Mouse (Mus musculus) kidney, embryonic 15.5 days (tissue): ENCODE data around the gene Eml4. TPM values are rescaled to one million over a fixed set of nuclear protein-coding genes. Genes with fewer than 3 reads are reported as not detected.

Source experiments
- ATAC-seq: fragments of 200-750 bp; cut with Nextera tagmentation; replicated peaks from 2 replicates; pipeline ENCODE4 v1.8.0; 2017; ENCODE audit warnings: moderate TSS enrichment; ENCODE audit not compliant: low FRiP score
- H3K27ac ChIP-seq: fragments of 300-500 bp; sonication (generic); 2 replicates; pipeline ENCODE4 v1.5.1; 2015; ENCODE audit warnings: mild to moderate bottlenecking, inconsistent platforms
- H3K27me3 ChIP-seq: fragments of 300-500 bp; sonication (generic); 2 replicates; pipeline ENCODE4 v1.6.1; 2015; ENCODE audit warnings: inconsistent platforms
- H3K36me3 ChIP-seq: fragments of 300-500 bp; sonication (generic); 2 replicates; pipeline ENCODE4 v1.6.1; 2015; ENCODE audit warnings: inconsistent platforms
- H3K4me1 ChIP-seq: fragments of 300-500 bp; sonication (generic); 2 replicates; pipeline ENCODE4 v1.6.1; 2015; ENCODE audit warnings: inconsistent platforms
- H3K4me2 ChIP-seq: fragments of 300-500 bp; sonication (generic); 2 replicates; pipeline ENCODE4 v1.6.1; 2015; ENCODE audit warnings: moderate library complexity, mild to moderate bottlenecking, inconsistent platforms
- H3K4me3 ChIP-seq: fragments of 300-500 bp; sonication (generic); replicated peaks from 2 replicates; pipeline ENCODE4 v1.5.1; 2015; ENCODE audit warnings: mild to moderate bottlenecking, inconsistent platforms
- H3K9ac ChIP-seq: fragments of 300-500 bp; sonication (generic); 2 replicates; pipeline ENCODE4 v1.6.1; 2015; ENCODE audit warnings: mild to moderate bottlenecking, inconsistent platforms
- H3K9me3 ChIP-seq: fragments of 300-500 bp; sonication (generic); replicated peaks from 2 replicates; pipeline ENCODE4 v1.6.1; 2016; ENCODE audit warnings: inconsistent platforms
- WGBS: fragments of 180-500 bp; shearing (Covaris S2); methylation state at CpG from one replicate; pipeline ENCODE4 v1.1.7; 2015; ENCODE audit warnings: mixed read lengths; 5-methylcytosine and 5-hydroxymethylcytosine counted together
- polyA plus RNA-seq: library from polyadenylated mRNA; unstranded; fragments of >200 nt; fragmentation: Nextera tagmentation; extraction: Ambion mirVana; gene quantifications from 2 replicates; pipeline ENCODE4 v1.2.1, GENCODE M21; 2015

Gene Eml4
- polyA plus RNA-seq, 1 experiment from 2014 or later, result 37.3 TPM

- peak overlapping the region; percentile 53 for H3K4me2 ChIP-seq
- no peaks in the 10 kb centered on the region for H3K36me3 ChIP-seq
- H3K9me3 ChIP-seq, result no peaks in the 10 kb centered on the region
- peak overlapping the region; percentile 37; the same call in 1 of the 2 replicates for H3K9ac ChIP-seq
- H3K4me3 ChIP-seq, result peak overlapping the region; percentile 28
- peaks cover 30% of the 10 kb centered on the region for H3K4me1 ChIP-seq
- H3K27ac ChIP-seq, result peak overlapping the region; percentile 88
- ATAC-seq, result peak; percentile 78
- 11% methylated on average over 25 of the region's 25 CpGs for WGBS
- H3K27me3 ChIP-seq, result no peaks in the 10 kb centered on the region
Observed at GRCm38 (mm10) chr17:83322621-83323335, 28.0 kb upstream of the Eml4 start.

GRCm38 (mm10) chr17:83323410-83324268, 27.1 kb upstream of the Eml4 start:
- Histone ChIP-seq H3K4me2 (peak overlapping the region; percentile 53), H3K4me1 (peaks cover 31% of the 10 kb centered on the region), H3K27me3 (no peaks in the 10 kb centered on the region), H3K9me3 (no peaks in the 10 kb centered on the region), H3K36me3 (no peaks in the 10 kb centered on the region), H3K27ac (peak overlapping the region; percentile 88), H3K4me3 (no peak overlapping the region), H3K9ac (no peak overlapping the region)
- WGBS, result 23% methylated on average over 19 of the region's 19 CpGs
- 0 out of 2 replicates have a peak, but pooled peaks have one; percentile 50 for ATAC-seq

- H3K4me2 ChIP-seq, result no peak overlapping the region
- no peak for ATAC-seq
- H3K4me3 ChIP-seq, result no peak overlapping the region
- 68% methylated on average over 11 of the region's 11 CpGs for WGBS
- H3K4me1 ChIP-seq, result peaks cover 36% of the 10 kb centered on the region
- no peak overlapping the region for H3K9ac ChIP-seq
- no peaks in the 10 kb centered on the region for H3K9me3 ChIP-seq
- H3K27me3 ChIP-seq, result no peaks in the 10 kb centered on the region
- H3K36me3 ChIP-seq, result no peaks in the 10 kb centered on the region
- peak overlapping the region; percentile 88 for H3K27ac ChIP-seq
Observed at GRCm38 (mm10) chr17:83324269-83324616, 26.5 kb upstream of the Eml4 start.

GRCm38 (mm10) chr17:83335183-83335584, 15.5 kb upstream of the Eml4 start:
- no peaks in the 10 kb centered on the region for H3K27me3 ChIP-seq
- H3K9ac ChIP-seq, result no peak overlapping the region
- ATAC-seq, result no peak
- WGBS, result 42% methylated on average over 13 of the region's 13 CpGs
- H3K4me2 ChIP-seq, result peak overlapping the region; percentile 43
- H3K4me1 ChIP-seq, result peaks cover 12% of the 10 kb centered on the region; the same call in 1 of the 2 replicates
- H3K9me3 ChIP-seq, result no peaks in the 10 kb centered on the region
- no peak overlapping the region for H3K27ac ChIP-seq
- no peaks in the 10 kb centered on the region for H3K36me3 ChIP-seq
- peak overlapping the region; percentile 10; the same call in 1 of the 2 replicates for H3K4me3 ChIP-seq

GRCm38 (mm10) chr17:83337051-83337898, 13.5 kb upstream of the Eml4 start:
- no peak overlapping the region for H3K27ac ChIP-seq
- no peaks in the 10 kb centered on the region for H3K9me3 ChIP-seq
- ATAC-seq, result no peak
- H3K4me3 ChIP-seq, result no peak overlapping the region
- H3K9ac ChIP-seq, result no peak overlapping the region
- peaks cover 17% of the 10 kb centered on the region for H3K4me1 ChIP-seq
- no peaks in the 10 kb centered on the region for H3K36me3 ChIP-seq
- 66% methylated on average over 13 of the region's 13 CpGs for WGBS
- no peaks in the 10 kb centered on the region for H3K27me3 ChIP-seq
- H3K4me2 ChIP-seq, result no peak overlapping the region

GRCm38 (mm10) chr17:83339368-83340085, 11.2 kb upstream of the Eml4 start:
- no peak overlapping the region for H3K27ac ChIP-seq
- H3K4me2 ChIP-seq, result no peak overlapping the region
- no peak overlapping the region for H3K9ac ChIP-seq
- H3K9me3 ChIP-seq, result no peaks in the 10 kb centered on the region
- WGBS, result 74% methylated on average over 13 of the region's 13 CpGs
- ATAC-seq, result no peak
- no peaks in the 10 kb centered on the region for H3K27me3 ChIP-seq
- no peak overlapping the region for H3K4me3 ChIP-seq
- no peaks in the 10 kb centered on the region for H3K36me3 ChIP-seq
- H3K4me1 ChIP-seq, result peaks cover 17% of the 10 kb centered on the region

GRCm38 (mm10) chr17:83340895-83341524, 9.7 kb upstream of the Eml4 start:
- Histone ChIP-seq H3K4me3 (no peak overlapping the region), H3K27ac (no peak overlapping the region), H3K36me3 (no peaks in the 10 kb centered on the region), H3K4me2 (no peak overlapping the region), H3K4me1 (peaks cover 12% of the 10 kb centered on the region), H3K9ac (no peak overlapping the region), H3K27me3 (no peaks in the 10 kb centered on the region), H3K9me3 (no peaks in the 10 kb centered on the region)
- WGBS, result 73% methylated on average over 16 of the region's 16 CpGs
- no peak for ATAC-seq

- H3K4me3 ChIP-seq, result no peak overlapping the region
- no peak overlapping the region for H3K9ac ChIP-seq
- no peak for ATAC-seq
- H3K9me3 ChIP-seq, result no peaks in the 10 kb centered on the region
- H3K36me3 ChIP-seq, result no peaks in the 10 kb centered on the region
- no peak overlapping the region for H3K4me2 ChIP-seq
- peaks cover 12% of the 10 kb centered on the region for H3K4me1 ChIP-seq
- 65% methylated on average over 7 of the region's 7 CpGs for WGBS
- H3K27ac ChIP-seq, result no peak overlapping the region
- H3K27me3 ChIP-seq, result no peaks in the 10 kb centered on the region
Observed at GRCm38 (mm10) chr17:83344226-83344625, 6.5 kb upstream of the Eml4 start.

GRCm38 (mm10) chr17:83348056-83348822, 2.5 kb upstream of the Eml4 start:
- Histone ChIP-seq H3K9ac (no peak overlapping the region), H3K4me1 (peaks cover 11% of the 10 kb centered on the region), H3K4me2 (no peak overlapping the region), H3K27me3 (no peaks in the 10 kb centered on the region), H3K9me3 (no peaks in the 10 kb centered on the region), H3K4me3 (no peak overlapping the region), H3K36me3 (no peaks in the 10 kb centered on the region), H3K27ac (no peak overlapping the region)
- ATAC-seq, result no peak
- WGBS, result 75% methylated on average over 9 of the region's 9 CpGs

- peaks cover 16% of the 10 kb centered on the region for H3K4me1 ChIP-seq
- peak overlapping the region; percentile 88 for H3K4me3 ChIP-seq
- H3K27ac ChIP-seq, result peak overlapping the region; percentile 90
- peak overlapping the region; percentile 90 for H3K9ac ChIP-seq
- no peaks in the 10 kb centered on the region for H3K9me3 ChIP-seq
- 0% methylated on average over 41 of the region's 57 CpGs for WGBS
- ATAC-seq, result peak; percentile 71
- no peaks in the 10 kb centered on the region for H3K27me3 ChIP-seq
- peak overlapping the region; percentile 75 for H3K4me2 ChIP-seq
- H3K36me3 ChIP-seq, result no peaks in the 10 kb centered on the region
Observed at GRCm38 (mm10) chr17:83351119-83351531, 394 bp downstream of the Eml4 start.
